Mouse (Mus musculus) cerebellum, postnatal 25 days (tissue): ENCODE measurements at regions not wholly inside any gene's neighbourhood (a gene's known extent, or its start where the extent isn't known, plus 50 kb on each side); places are given as distances from the start of the nearest gene placed in this dataset.

ENCODE experiments used
- DNase-seq, 2 experiments: peaks; one replicate each; pipeline ENCODE4 v3.0.0; 2021; ENCODE audit warnings: mixed read lengths in 2 of 2

- DNase-seq: peak; percentile 32 to 63
Measured at GRCm38 (mm10) chrX:115543145-115543544, 635.8 kb downstream of the Ube2dnl2 start.

GRCm38 (mm10) chrX:115586111-115586865 is 678.9 kb downstream of the Ube2dnl2 start:
- DNase-seq: peak; percentile 38 to 61
